Mouse (Mus musculus): Measurements from ENCODE around the gene Leng9. TPM values are rescaled to one million over a fixed set of nuclear protein-coding genes. Genes with fewer than 3 reads are reported as not detected.

The Leng9 gene
- polyA plus RNA-seq, 1 experiment from 2014 or later, result 1.2 TPM

DNA sequence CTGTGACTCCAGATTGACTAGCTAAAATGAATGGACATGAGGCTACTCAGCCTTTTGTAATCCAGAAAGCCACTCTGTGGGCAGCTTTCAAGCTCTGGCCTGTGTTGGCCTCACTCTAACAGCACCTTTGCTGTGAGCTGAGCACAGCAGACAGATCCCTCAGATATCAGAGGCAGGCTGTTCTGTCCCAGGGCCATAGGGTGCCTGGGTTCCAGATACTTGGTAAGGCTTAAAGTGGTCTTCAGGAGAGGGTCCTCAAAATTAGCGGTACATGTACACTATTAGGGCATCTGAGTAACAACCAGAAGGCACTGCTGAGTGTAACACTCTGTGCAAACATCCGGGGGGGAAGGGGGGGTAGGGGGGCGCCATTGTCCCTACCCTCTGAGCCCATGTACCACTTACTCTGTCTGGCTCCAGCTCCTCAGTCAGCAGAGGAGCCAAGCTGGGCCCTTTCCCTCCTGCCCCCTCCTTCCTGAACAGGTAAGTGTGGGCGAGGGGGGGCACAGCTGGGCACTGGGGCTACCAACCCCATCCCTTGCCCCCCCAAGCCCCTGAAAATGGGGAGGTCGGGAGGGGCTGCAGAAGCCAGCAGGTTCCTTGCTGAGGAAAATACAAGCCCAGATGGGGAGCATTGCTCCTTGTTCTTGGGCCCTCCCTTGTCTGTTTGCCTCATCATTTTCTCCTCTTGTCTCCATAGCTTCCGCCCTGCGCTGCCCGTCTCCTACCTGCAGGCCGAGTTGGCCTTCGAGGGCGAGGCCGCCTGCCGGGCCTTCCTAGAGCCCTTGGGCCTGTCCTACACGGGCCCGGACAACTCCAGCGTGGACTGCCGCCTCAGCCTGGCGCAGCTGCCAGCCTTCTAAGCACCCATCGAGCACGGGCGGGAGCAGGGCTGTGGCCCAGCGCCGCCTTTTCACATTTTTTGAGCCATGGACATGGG, 3.7 kb downstream of the Leng9 start:
- ATAC-seq (ENCODE audit: insufficient number of reproducible peaks, low FRiP score, low TSS enrichment, low read depth), result no peak
- H3K4me2 ChIP-seq (ENCODE audit: low read depth, severe bottlenecking), result no peak overlapping the region
- H3K27me3 ChIP-seq (ENCODE audit: control insufficient read depth, insufficient read depth, low read length), result peaks cover 9% of the 10 kb centered on the region
- no peak overlapping the region for H3K4me3 ChIP-seq (ENCODE audit: low read depth, low read length)
- H3K9ac ChIP-seq (ENCODE audit: low read length), result no peak overlapping the region
- H3K4me1 ChIP-seq (ENCODE audit: control insufficient read depth, insufficient read depth, low read length), result peaks cover 7% of the 10 kb centered on the region; the same call in 1 of the 2 replicates
- no peak for DNase-seq (ENCODE audit: low spot score)
- peaks cover 46% of the 10 kb centered on the region for H3K36me3 ChIP-seq (ENCODE audit: control insufficient read depth, insufficient read depth, low read length)
- H3K27ac ChIP-seq (replicated peaks; ENCODE audit: low read depth, low read length), result no peak overlapping the region
- WGBS, result 95% methylated on average over 23 of the region's 23 CpGs
- H3K9me3 ChIP-seq (ENCODE audit: control insufficient read depth, low read length), result peaks cover 2% of the 10 kb centered on the region; the same call in 1 of the 2 replicates

GRCm38 (mm10) chr7:4145552-4146190, 4.5 kb downstream of the Leng9 start:
- Histone ChIP-seq H3K4me3 (ENCODE audit: low read depth, low read length) (no peak overlapping the region), H3K27me3 (ENCODE audit: control insufficient read depth, insufficient read depth, low read length) (peaks cover under 1% of the 10 kb centered on the region), H3K27ac (replicated peaks; ENCODE audit: low read depth, low read length) (no peak overlapping the region), H3K4me1 (ENCODE audit: control insufficient read depth, insufficient read depth, low read length) (peaks cover 7% of the 10 kb centered on the region; the same call in 1 of the 2 replicates), H3K36me3 (ENCODE audit: control insufficient read depth, insufficient read depth, low read length) (peaks cover 51% of the 10 kb centered on the region), H3K4me2 (ENCODE audit: low read depth, severe bottlenecking) (no peak overlapping the region), H3K9me3 (ENCODE audit: control insufficient read depth, low read length) (no peaks in the 10 kb centered on the region), H3K9ac (ENCODE audit: low read length) (no peak overlapping the region)
- no peak for ATAC-seq (ENCODE audit: insufficient number of reproducible peaks, low FRiP score, low TSS enrichment, low read depth)
- 76% methylated on average over 6 of the region's 6 CpGs for WGBS
- DNase-seq (ENCODE audit: low spot score), result peak; percentile 63

DNA sequence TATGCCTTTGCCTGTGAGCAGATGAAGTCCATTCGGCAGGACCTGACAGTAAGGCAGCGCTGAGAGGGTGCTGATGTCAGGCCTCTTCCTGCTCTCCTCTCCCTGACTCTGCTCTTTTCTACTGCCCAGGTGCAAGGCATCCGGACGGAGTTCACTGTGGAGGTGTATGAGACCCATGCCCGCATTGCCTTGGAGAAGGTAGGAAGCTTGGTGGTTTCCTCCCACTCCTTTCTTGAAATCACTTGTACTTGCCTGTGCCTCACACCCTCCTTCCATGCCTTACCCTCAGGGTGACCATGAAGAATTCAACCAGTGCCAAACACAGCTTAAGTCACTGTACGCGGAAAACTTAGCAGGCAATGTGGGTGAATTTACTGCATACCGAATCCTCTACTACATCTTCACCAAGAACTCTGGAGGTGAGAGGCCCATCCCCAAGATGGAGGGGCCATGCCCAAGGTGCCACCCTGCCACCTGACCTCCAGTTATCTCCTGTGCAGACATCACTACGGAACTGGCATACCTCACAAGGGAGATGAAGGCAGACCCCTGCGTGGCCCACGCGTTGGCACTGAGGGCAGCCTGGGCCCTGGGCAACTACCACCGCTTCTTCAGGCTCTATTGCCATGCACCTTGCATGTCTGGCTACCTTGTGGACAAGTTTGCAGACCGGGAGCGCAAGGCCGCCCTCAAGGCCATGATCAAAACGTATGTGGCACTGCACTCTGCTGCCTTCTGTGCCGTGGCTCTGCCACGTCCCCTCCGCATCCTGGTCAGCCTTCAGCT, 5.2 kb downstream of the Leng9 start:
- H3K9ac ChIP-seq (ENCODE audit: low read length), result no peak overlapping the region
- no peaks in the 10 kb centered on the region for H3K9me3 ChIP-seq (ENCODE audit: control insufficient read depth, low read length)
- ATAC-seq (ENCODE audit: insufficient number of reproducible peaks, low FRiP score, low TSS enrichment, low read depth) (no peak), DNase-seq (ENCODE audit: low spot score) (no peak)
- H3K4me2 ChIP-seq (ENCODE audit: low read depth, severe bottlenecking), result no peak overlapping the region
- H3K27ac ChIP-seq (replicated peaks; ENCODE audit: low read depth, low read length), result no peak overlapping the region
- H3K36me3 ChIP-seq (ENCODE audit: control insufficient read depth, insufficient read depth, low read length), result peaks cover 53% of the 10 kb centered on the region
- no peak overlapping the region for H3K4me3 ChIP-seq (ENCODE audit: low read depth, low read length)
- WGBS, result 97% methylated on average over 20 of the region's 20 CpGs
- H3K27me3 ChIP-seq (ENCODE audit: control insufficient read depth, insufficient read depth, low read length), result no peaks in the 10 kb centered on the region
- peaks cover 2% of the 10 kb centered on the region; the same call in 1 of the 2 replicates for H3K4me1 ChIP-seq (ENCODE audit: control insufficient read depth, insufficient read depth, low read length)

DNA sequence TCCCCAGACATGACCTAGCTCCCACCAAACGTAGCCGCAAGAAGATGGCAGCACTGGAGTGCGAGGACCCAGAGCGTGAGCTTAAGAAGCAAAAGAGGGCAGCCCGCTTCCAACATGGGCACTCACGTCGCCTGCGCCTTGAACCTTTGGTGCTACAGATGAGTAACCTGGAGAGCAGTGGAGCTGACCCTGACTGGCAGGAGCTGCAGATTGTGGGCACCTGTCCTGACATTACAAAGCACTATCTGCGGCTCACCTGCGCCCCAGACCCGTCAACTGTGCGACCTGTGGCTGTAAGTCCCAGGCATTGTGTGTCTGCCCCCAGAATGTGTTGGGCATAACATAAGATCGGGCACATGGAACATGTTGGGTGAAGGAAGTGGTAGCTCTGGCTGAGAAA, 6.1 kb downstream of the Leng9 start:
- ATAC-seq (ENCODE audit: insufficient number of reproducible peaks, low FRiP score, low TSS enrichment, low read depth), result no peak

GRCm38 (mm10) chr7:4143506-4143905, 6.7 kb downstream of the Leng9 start:
- WGBS, result 97% methylated on average over 18 of the region's 19 CpGs
- Histone ChIP-seq H3K36me3 (ENCODE audit: control insufficient read depth, insufficient read depth, low read length) (peaks cover 58% of the 10 kb centered on the region), H3K9me3 (ENCODE audit: control insufficient read depth, low read length) (no peaks in the 10 kb centered on the region), H3K4me3 (ENCODE audit: low read depth, low read length) (no peak overlapping the region), H3K4me1 (ENCODE audit: control insufficient read depth, insufficient read depth, low read length) (no peaks in the 10 kb centered on the region), H3K27ac (replicated peaks; ENCODE audit: low read depth, low read length) (no peak overlapping the region), H3K4me2 (ENCODE audit: low read depth, severe bottlenecking) (no peak overlapping the region), H3K9ac (ENCODE audit: low read length) (no peak overlapping the region), H3K27me3 (ENCODE audit: control insufficient read depth, insufficient read depth, low read length) (no peaks in the 10 kb centered on the region)
- DNase-seq (ENCODE audit: low spot score) (no peak), ATAC-seq (ENCODE audit: insufficient number of reproducible peaks, low FRiP score, low TSS enrichment, low read depth) (no peak)

More for the DNA sequence above, 6.1 kb downstream of the Leng9 start:
- H3K27me3 ChIP-seq (ENCODE audit: control insufficient read depth, insufficient read depth, low read length), result no peaks in the 10 kb centered on the region
- H3K36me3 ChIP-seq (ENCODE audit: control insufficient read depth, insufficient read depth, low read length), result peaks cover 58% of the 10 kb centered on the region
- 93% methylated on average over 13 of the region's 13 CpGs for WGBS
- no peak overlapping the region for H3K4me2 ChIP-seq (ENCODE audit: low read depth, severe bottlenecking)
- H3K9me3 ChIP-seq (ENCODE audit: control insufficient read depth, low read length), result no peaks in the 10 kb centered on the region
- no peak overlapping the region for H3K27ac ChIP-seq (replicated peaks; ENCODE audit: low read depth, low read length)
- DNase-seq (ENCODE audit: low spot score), result no peak
- H3K9ac ChIP-seq (ENCODE audit: low read length), result no peak overlapping the region
- H3K4me1 ChIP-seq (ENCODE audit: control insufficient read depth, insufficient read depth, low read length), result no peaks in the 10 kb centered on the region
- no peak overlapping the region for H3K4me3 ChIP-seq (ENCODE audit: low read depth, low read length)

DNA sequence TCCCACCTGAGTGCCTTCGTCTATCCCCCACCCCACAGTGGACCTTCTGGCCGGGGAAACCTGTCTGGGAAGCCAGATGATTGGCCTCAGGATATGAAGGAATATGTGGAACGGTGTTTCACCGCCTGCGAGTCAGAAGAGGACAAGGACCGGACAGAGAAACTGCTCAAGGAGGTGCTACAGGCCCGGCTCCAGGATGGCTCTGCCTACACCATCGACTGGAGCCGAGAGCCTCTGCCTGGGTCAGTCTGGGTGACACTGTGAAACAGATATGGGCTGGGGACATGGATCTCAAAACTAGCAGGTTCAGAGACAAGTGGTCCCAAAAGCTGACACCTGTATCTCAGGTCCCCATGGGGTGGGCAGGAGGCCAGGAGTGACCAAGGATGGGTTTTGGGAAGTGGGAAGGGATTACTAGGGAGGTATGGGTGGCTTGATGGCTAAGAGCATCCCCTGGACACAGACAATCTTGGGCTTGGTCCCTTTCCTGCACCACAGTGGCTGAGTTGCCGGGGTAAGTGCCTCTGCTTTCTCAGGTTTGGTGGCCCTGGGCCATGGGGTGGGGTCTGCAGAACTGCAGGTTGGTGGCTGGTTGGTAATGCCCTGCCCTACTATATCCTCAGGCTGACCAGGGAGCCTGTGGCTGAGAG, 7.3 kb downstream of the Leng9 start:
- H3K4me1 ChIP-seq (ENCODE audit: control insufficient read depth, insufficient read depth, low read length), result peaks cover 4% of the 10 kb centered on the region
- ATAC-seq (ENCODE audit: insufficient number of reproducible peaks, low FRiP score, low TSS enrichment, low read depth) (no peak), DNase-seq (ENCODE audit: low spot score) (no peak)
- H3K9me3 ChIP-seq (ENCODE audit: control insufficient read depth, low read length), result no peaks in the 10 kb centered on the region
- no peaks in the 10 kb centered on the region for H3K27me3 ChIP-seq (ENCODE audit: control insufficient read depth, insufficient read depth, low read length)
- 95% methylated on average over 10 of the region's 10 CpGs for WGBS
- no peak overlapping the region for H3K4me3 ChIP-seq (ENCODE audit: low read depth, low read length)
- H3K36me3 ChIP-seq (ENCODE audit: control insufficient read depth, insufficient read depth, low read length), result peaks cover 58% of the 10 kb centered on the region
- H3K4me2 ChIP-seq (ENCODE audit: low read depth, severe bottlenecking), result no peak overlapping the region
- no peak overlapping the region for H3K27ac ChIP-seq (replicated peaks; ENCODE audit: low read depth, low read length)
- H3K9ac ChIP-seq (ENCODE audit: low read length), result no peak overlapping the region

DNA sequence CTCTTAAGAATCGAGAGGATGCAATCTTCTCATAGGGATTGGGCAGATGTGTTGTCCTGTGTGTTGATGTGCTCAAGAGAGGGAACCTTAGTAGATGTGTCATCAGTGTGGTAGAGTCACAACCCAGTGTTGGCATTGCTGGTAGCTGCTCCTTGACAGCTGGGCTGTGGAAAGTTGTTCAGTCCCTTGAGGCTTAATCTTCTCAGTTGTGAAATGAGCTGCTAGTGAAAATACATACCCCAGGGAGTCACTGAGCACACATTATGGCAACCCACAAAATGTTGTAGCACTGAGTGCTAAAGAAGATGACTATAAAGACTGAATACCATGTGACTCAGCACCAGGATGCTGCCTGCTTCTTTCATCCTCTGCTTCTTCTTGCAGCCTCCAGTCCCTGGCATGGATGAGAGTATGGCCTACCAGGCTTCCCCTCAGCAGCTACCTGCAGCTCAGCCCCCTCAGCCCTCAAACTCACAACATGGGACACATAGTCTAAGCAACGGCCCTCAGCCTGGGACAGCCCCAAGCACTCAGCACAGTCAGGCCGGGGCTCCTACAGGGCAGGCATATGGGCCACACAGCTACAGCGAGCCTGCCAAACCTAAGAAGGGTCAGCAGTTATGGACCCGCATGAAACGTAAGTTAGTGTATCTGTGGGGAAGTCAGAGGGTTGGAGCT, 8.4 kb downstream of the Leng9 start:
- Histone ChIP-seq H3K36me3 (ENCODE audit: control insufficient read depth, insufficient read depth, low read length) (peaks cover 56% of the 10 kb centered on the region), H3K4me2 (ENCODE audit: low read depth, severe bottlenecking) (no peak overlapping the region), H3K9me3 (ENCODE audit: control insufficient read depth, low read length) (no peaks in the 10 kb centered on the region), H3K27me3 (ENCODE audit: control insufficient read depth, insufficient read depth, low read length) (no peaks in the 10 kb centered on the region), H3K9ac (ENCODE audit: low read length) (no peak overlapping the region), H3K4me3 (ENCODE audit: low read depth, low read length) (no peak overlapping the region), H3K4me1 (ENCODE audit: control insufficient read depth, insufficient read depth, low read length) (peaks cover 7% of the 10 kb centered on the region), H3K27ac (replicated peaks; ENCODE audit: low read depth, low read length) (no peak overlapping the region)
- no peak for ATAC-seq (ENCODE audit: insufficient number of reproducible peaks, low FRiP score, low TSS enrichment, low read depth)
- 96% methylated on average over 6 of the region's 6 CpGs for WGBS
- DNase-seq (ENCODE audit: low spot score), result no peak

Measured in limb, embryonic 11.5 days (tissue).